Mouse (Mus musculus): ENCODE measurements around the gene Anapc2.

Anapc2 gene

GRCm38 (mm10) chr2:25303931-25304656, 31.8 kb downstream of the Anapc2 start:
- DNase-seq (ENCODE audit: low read depth): no peak

GRCm38 (mm10) chr2:25304657-25305541, 32.6 kb downstream of the Anapc2 start:
- peak; percentile 36 for DNase-seq (ENCODE audit: low read depth)

- no peak for DNase-seq (ENCODE audit: low read depth)
Measured at GRCm38 (mm10) chr2:25305587-25306359, 33.5 kb downstream of the Anapc2 start.

GRCm38 (mm10) chr2:25310180-25310579, 37.9 kb downstream of the Anapc2 start:
- DNase-seq (ENCODE audit: low read depth): no peak

- no peak for DNase-seq (ENCODE audit: low read depth)
Measured at GRCm38 (mm10) chr2:25310969-25311368, 38.7 kb downstream of the Anapc2 start.

- no peak for DNase-seq (ENCODE audit: low read depth)
Measured at GRCm38 (mm10) chr2:25311491-25311891, 39.2 kb downstream of the Anapc2 start.

- DNase-seq (ENCODE audit: low read depth): no peak
Measured at GRCm38 (mm10) chr2:25318119-25318966, 46.1 kb downstream of the Anapc2 start.

- DNase-seq (ENCODE audit: low read depth): peak; percentile 71
Measured at GRCm38 (mm10) chr2:25318971-25319773, 46.9 kb downstream of the Anapc2 start, which contains the start of gene Grin1. Gene Grin1, minus strand, starts transcription at chr2:25319187.

- DNase-seq (ENCODE audit: low read depth): no peak
Measured at GRCm38 (mm10) chr2:25320084-25320483, 47.8 kb downstream of the Anapc2 start.

- no peak for DNase-seq (ENCODE audit: low read depth)
Measured at GRCm38 (mm10) chr2:25326036-25326435, 53.8 kb downstream of the Anapc2 start.

- peak; percentile 63 for DNase-seq (ENCODE audit: low read depth)
Measured at GRCm38 (mm10) chr2:25328440-25328839, 56.2 kb downstream of the Anapc2 start.

GRCm38 (mm10) chr2:25331470-25331869, 59.2 kb downstream of the Anapc2 start:
- DNase-seq (ENCODE audit: low read depth): no peak

GRCm38 (mm10) chr2:25332286-25333160, 60.2 kb downstream of the Anapc2 start, which contains the start of gene Man1b1:
Gene Man1b1, plus strand, starts transcription at chr2:25332338.
- peak; percentile 100 for DNase-seq (ENCODE audit: low read depth)

GRCm38 (mm10) chr2:25333569-25333968, 61.3 kb downstream of the Anapc2 start:
- no peak for DNase-seq (ENCODE audit: low read depth)

Data from c-Kit-positive CD71-negative TER-119-negative erythroid progenitor cells, embryonic 14.5 days (primary cell).